ENCODE assay signal across 31 mouse cellular contexts in the genomic region with DNA sequence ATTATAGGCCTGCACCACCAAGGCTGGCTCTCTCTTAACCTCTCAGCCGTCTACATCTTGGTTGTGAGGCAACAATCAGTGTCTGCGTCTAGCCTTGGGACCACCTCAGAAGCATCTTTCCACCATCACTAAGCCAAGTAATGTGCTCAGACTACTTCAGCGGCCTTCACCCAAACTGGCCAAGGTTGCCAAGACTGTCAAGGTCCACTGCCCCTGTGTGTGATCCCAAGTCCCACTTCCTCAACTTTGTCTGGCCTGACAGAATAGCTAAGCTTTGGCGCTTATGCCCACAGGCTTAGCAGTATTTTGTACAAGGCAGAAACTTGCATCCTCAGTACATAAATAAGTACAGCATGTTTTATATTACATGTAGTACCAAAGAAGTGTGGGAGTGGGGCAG. TPM values are rescaled to one million over a fixed set of nuclear protein-coding genes. Genes with fewer than 3 reads are reported as not detected.
DNase-seq lines count a peak whose midpoint lies in the region; ATAC-seq lines count a peak whose summit lies in the region.
"Had no signal": no experiment of that assay in that cellular context is flagged by ENCODE, and none has a peak within 500 bp of the region (broad histone marks: within the 10 kb centered on the region; RNA-seq: fewer than 3 reads in every experiment).

No protein-coding gene starts in this region.

- H3K36me3 ChIP-seq in kidney, embryonic 15.5 days, result no peaks in the 10 kb centered on the region
- H3K36me3 ChIP-seq: embryonic facial prominence, embryonic 10.5 days; embryonic facial prominence, embryonic 13.5 days; forebrain, embryonic 12.5 days; forebrain, embryonic 15.5 days; heart, embryonic 10.5 days; heart, embryonic 13.5 days; hindbrain, embryonic 12.5 days; hindbrain, embryonic 15.5 days had no signal

- peak; percentile 15 for DNase-seq in kidney, adult 11 months
- peak; percentile 3 to 30 for DNase-seq in kidney, adult 8-10 months
- no peak for DNase-seq in kidney, postnatal 10 days
- peak; percentile 8 for DNase-seq in ovary, postnatal 36 days (ENCODE audit: low spot score)
- DNase-seq in ovary, postnatal 14 days (ENCODE audit: low spot score), result no peak
- peak; percentile 43 to 60 for DNase-seq in kidney, postnatal 36 days
- DNase-seq: adrenal gland, adult 8-10 months; adrenal gland, postnatal 25 days; cerebellum, adult 11-12 months; cerebellum, adult 8-10 months; cerebellum, postnatal 10 days; cerebellum, postnatal 36 days; embryo, embryonic 11 days; gastrocnemius, postnatal 25 days; heart, adult 2 months; heart, postnatal 14 days had no signal

- H3K27ac ChIP-seq in kidney, embryonic 15.5 days, result no peak overlapping the region
- H3K27ac ChIP-seq: embryonic facial prominence, embryonic 10.5 days; embryonic facial prominence, embryonic 13.5 days; forebrain, embryonic 12.5 days; forebrain, embryonic 15.5 days; heart, adult 2 months; heart, embryonic 10.5 days; heart, embryonic 13.5 days; hindbrain, embryonic 12.5 days; hindbrain, embryonic 15.5 days had no signal

- no peak overlapping the region for H3K4me3 ChIP-seq in kidney, embryonic 15.5 days (replicated peaks)
- H3K4me3 ChIP-seq: embryonic facial prominence, embryonic 10.5 days; embryonic facial prominence, embryonic 13.5 days; erythroblast, embryonic 14.5 days; forebrain, embryonic 12.5 days; forebrain, embryonic 15.5 days; heart, adult 2 months; heart, embryonic 10.5 days; heart, embryonic 13.5 days; hindbrain, embryonic 12.5 days; hindbrain, embryonic 15.5 days had no signal

- H3K27me3 ChIP-seq in kidney, embryonic 15.5 days, result no peaks in the 10 kb centered on the region
- H3K27me3 ChIP-seq: embryonic facial prominence, embryonic 13.5 days; forebrain, embryonic 12.5 days; forebrain, embryonic 15.5 days; heart, embryonic 13.5 days; hindbrain, embryonic 12.5 days; hindbrain, embryonic 15.5 days had no signal

- H3K9me3 ChIP-seq in kidney, embryonic 15.5 days (replicated peaks), result no peaks in the 10 kb centered on the region
- H3K9me3 ChIP-seq: embryonic facial prominence, embryonic 10.5 days; embryonic facial prominence, embryonic 13.5 days; forebrain, embryonic 12.5 days; forebrain, embryonic 15.5 days; heart, embryonic 10.5 days; heart, embryonic 13.5 days; hindbrain, embryonic 12.5 days; hindbrain, embryonic 15.5 days had no signal

- H3K4me2 ChIP-seq in kidney, embryonic 15.5 days, result no peak overlapping the region
- H3K4me2 ChIP-seq: embryonic facial prominence, embryonic 13.5 days; forebrain, embryonic 12.5 days; forebrain, embryonic 15.5 days; heart, embryonic 13.5 days; hindbrain, embryonic 12.5 days; hindbrain, embryonic 15.5 days had no signal

- WGBS in kidney, embryonic 15.5 days, result 84% methylated on average over 4 of the region's 4 CpGs

- no peak overlapping the region for H3K9ac ChIP-seq in kidney, embryonic 15.5 days
- H3K9ac ChIP-seq: embryonic facial prominence, embryonic 13.5 days; forebrain, embryonic 12.5 days; forebrain, embryonic 15.5 days; heart, embryonic 13.5 days; hindbrain, embryonic 12.5 days; hindbrain, embryonic 15.5 days had no signal

- no peaks in the 10 kb centered on the region for H3K4me1 ChIP-seq in kidney, embryonic 15.5 days
- H3K4me1 ChIP-seq: embryonic facial prominence, embryonic 10.5 days; embryonic facial prominence, embryonic 13.5 days; forebrain, embryonic 12.5 days; forebrain, embryonic 15.5 days; heart, embryonic 10.5 days; heart, embryonic 13.5 days; hindbrain, embryonic 12.5 days; hindbrain, embryonic 15.5 days had no signal

- ATAC-seq in kidney, embryonic 15.5 days (replicated peaks; ENCODE audit: low FRiP score), result no peak
- ATAC-seq in monocyte, adult 5-6 weeks (replicated peaks; ENCODE audit: insufficient number of reproducible peaks, low FRiP score, low TSS enrichment, poor library complexity, severe bottlenecking), result no peak
- ATAC-seq: CD4-positive, CD25-positive, alpha-beta regulatory T cell, adult 4 months; forebrain, embryonic 15.5 days had no signal

RNA-seq across cellular contexts. Expression of a gene that starts 32.2 kb away (rescaled TPM):
- polyA plus RNA-seq in kidney, embryonic 15.5 days (2015; fragmentation: Nextera tagmentation; extraction: Ambion mirVana), result 6.0 and 6.9 TPM in 2 replicates
- not detected in 3 replicates for total RNA-seq in monocyte, adult 5-6 weeks (2017)
- total RNA-seq: gastrocnemius, adult 8-10 months; gastrocnemius, postnatal 25 days; hematopoietic stem cell, adult 5-6 weeks had no signal
- polyA plus RNA-seq: C2C12; erythroblast, embryonic 14.5 days had no signal

Comparison
In these comparisons a context has a peak if more than half of its experiments do, and no peak if none do; other contexts are left out.
1. DNase-seq: peak in kidney, adult 11 months (single experiment), kidney, adult 8-10 months (2 of 2), ovary, postnatal 36 days (single experiment) and kidney, postnatal 36 days (2 of 2); none in kidney, postnatal 10 days (single experiment) and ovary, postnatal 14 days (single experiment).